Mouse (Mus musculus): ENCODE measurements around the gene Sun5.

- TF ChIP-seq CTCF (IDR thresholded peaks at IDR 0.05; ENCODE audit: low read depth, low read length) (no peak), TAL1 (conservative IDR thresholded peaks at IDR 0.05; ENCODE audit: low read depth, low read length) (no peak), GATA2 (IDR thresholded peaks at IDR 0.05; ENCODE audit: borderline replicate concordance, low read depth, low read length) (no peak)
Observed at GRCm38 (mm10) chr2:153860315-153860714, 10.6 kb downstream of the Sun5 start.
